Mouse (Mus musculus): ENCODE results near the gene Nme9. TPM values are rescaled to one million over a fixed set of nuclear protein-coding genes. Genes with fewer than 3 reads are reported as not detected.

Gene Nme9
- not detected in 2 replicates for polyA plus RNA-seq (2015; fragmentation: Nextera tagmentation; extraction: Ambion mirVana)

GRCm38 (mm10) chr9:99451161-99451560 lies at the start of gene Nme9:
Gene Nme9, plus strand, starts transcription at chr9:99451475.

GRCm38 (mm10) chr9:99437031-99437764 lies 14.1 kb upstream of the Nme9 start, which contains the start of gene Mras:
Gene Mras, minus strand, starts transcription at chr9:99437381.

Other genes starting within 250 kb of the Nme9 start
- not detected in 2 replicates for gene Faiml, start 214.2 kb upstream of the Nme9 start, polyA plus RNA-seq (2015; fragmentation: Nextera tagmentation; extraction: Ambion mirVana)
- 18.6 and 18.7 TPM in 2 replicates for gene Cep70, start 208.1 kb upstream of the Nme9 start, polyA plus RNA-seq (2015; fragmentation: Nextera tagmentation; extraction: Ambion mirVana)
- gene Esyt3, start 92.9 kb upstream of the Nme9 start, polyA plus RNA-seq (2015; fragmentation: Nextera tagmentation; extraction: Ambion mirVana) = 0.57 and 0.66 TPM in 2 replicates
- gene Mras, start 14.1 kb upstream of the Nme9 start, polyA plus RNA-seq (2015; fragmentation: Nextera tagmentation; extraction: Ambion mirVana) = 30.3 and 36.5 TPM in 2 replicates
- gene Armc8, start 117.4 kb downstream of the Nme9 start, polyA plus RNA-seq (2015; fragmentation: Nextera tagmentation; extraction: Ambion mirVana) = 16.6 and 22.3 TPM in 2 replicates
- 19.4 and 23.9 TPM in 2 replicates for gene Dbr1, start 124.3 kb downstream of the Nme9 start, polyA plus RNA-seq (2015; fragmentation: Nextera tagmentation; extraction: Ambion mirVana)
- gene A4gnt, start 161.0 kb downstream of the Nme9 start, polyA plus RNA-seq (2015; fragmentation: Nextera tagmentation; extraction: Ambion mirVana) = 0.08 TPM in 1 of 2 replicates, not detected in the other
- 5.6 and 6.5 TPM in 2 replicates for gene Dzip1l, start 178.0 kb downstream of the Nme9 start, polyA plus RNA-seq (2015; fragmentation: Nextera tagmentation; extraction: Ambion mirVana)

All from adrenal gland, postnatal 0 days (tissue).